Mouse (Mus musculus): Measurements from ENCODE around the gene Lrrc73.

The Lrrc73 gene

GRCm38 (mm10) chr17:46287678-46288095 lies 34.4 kb downstream of the Lrrc73 start:
- no peak for DNase-seq (ENCODE audit: low spot score in 2 of 2)

GRCm38 (mm10) chr17:46296601-46297000 lies 43.3 kb downstream of the Lrrc73 start:
- no peak for DNase-seq (ENCODE audit: low spot score in 2 of 2)

DNA sequence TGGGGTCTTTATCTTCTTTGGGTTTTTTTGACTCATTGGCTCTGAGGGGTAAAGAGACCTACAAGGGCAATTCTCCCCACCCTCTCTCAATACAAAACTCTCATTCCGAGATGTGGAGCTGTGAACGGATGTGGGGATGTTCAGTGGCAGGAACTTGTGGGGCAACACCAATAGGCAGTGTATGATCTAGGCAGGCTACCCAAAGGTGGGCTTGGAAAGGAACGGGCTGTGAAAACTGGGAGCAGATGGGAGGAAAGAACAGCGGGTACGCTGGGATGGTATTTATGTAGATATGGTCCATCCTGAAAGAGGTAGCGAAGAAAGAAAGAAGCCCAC lies 43.7 kb downstream of the Lrrc73 start:
- no peak for DNase-seq (ENCODE audit: low spot score in 2 of 2)

- no peak for DNase-seq (ENCODE audit: low spot score in 2 of 2)
These were observed 44.3 kb downstream of the Lrrc73 start, which contains the start of gene Dlk2 for GRCm38 (mm10) chr17:46297364-46298219. Gene Dlk2 (plus strand): TSS chr17:46297421.

DNA sequence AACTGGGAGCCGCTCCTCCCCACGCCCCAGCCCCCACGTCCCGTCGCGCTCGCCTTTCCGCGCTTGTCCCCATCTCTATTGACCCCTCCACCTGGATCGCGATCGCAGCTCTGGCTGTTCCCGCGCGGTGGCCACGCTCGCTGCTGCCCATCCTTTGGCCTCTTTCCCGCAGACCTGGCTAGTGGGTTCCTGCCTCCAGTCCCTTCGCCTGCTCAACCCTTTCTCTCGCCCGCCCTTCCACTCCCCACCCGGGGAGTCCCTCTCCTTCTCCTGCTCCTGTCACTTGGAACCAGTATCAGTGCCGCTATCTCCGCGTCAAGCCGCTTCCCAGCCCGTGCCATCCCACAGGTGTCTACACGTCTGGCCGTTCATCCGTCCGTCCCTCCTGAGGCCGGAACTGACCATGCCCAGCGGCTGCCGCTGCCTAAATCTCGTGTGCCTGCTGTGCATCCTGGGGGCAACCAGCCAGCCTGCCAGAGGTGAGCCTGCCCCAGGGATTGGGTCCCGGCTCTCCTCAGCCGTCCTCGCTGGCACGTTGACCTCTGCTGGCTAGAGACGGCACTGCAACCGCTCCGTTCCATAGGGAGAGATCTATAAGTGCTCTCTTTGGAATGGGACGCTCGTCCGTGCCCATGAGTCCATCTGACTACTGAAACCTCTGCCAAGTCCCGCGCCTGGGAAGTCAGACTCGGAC lies 45.0 kb downstream of the Lrrc73 start:
- peak; percentile 63 to 82 for DNase-seq (ENCODE audit: low spot score in 2 of 2)

DNA sequence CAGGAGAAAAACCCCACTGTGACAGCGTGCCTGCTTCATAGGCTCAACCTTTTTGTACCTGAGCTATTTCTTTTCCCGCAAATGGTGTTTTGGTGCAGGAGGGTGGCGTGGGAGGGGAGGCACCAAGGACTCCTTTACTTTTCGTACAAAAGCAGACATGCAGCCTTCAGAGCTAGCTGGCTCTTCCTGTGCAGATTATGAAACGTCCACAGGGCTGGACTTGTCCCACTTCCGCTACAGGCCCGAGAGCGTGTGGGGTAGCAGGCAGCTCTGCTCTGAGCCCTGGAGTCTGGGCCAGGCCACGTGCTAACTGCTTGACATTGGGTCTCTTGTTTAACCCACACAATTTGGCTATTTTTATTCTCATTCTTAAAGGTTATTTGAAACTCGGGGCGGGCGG lies 48.6 kb downstream of the Lrrc73 start:
- no peak for DNase-seq (ENCODE audit: low spot score in 2 of 2)

GRCm38 (mm10) chr17:46304184-46304583 lies 50.9 kb downstream of the Lrrc73 start:
- no peak for DNase-seq (ENCODE audit: low spot score in 2 of 2)

Measured in spleen, postnatal 10 days (tissue).